Mouse (Mus musculus): ENCODE results near the gene Slamf9. TPM values are rescaled to one million over a fixed set of nuclear protein-coding genes. Genes with fewer than 3 reads are reported as not detected.

Gene Slamf9
- polyA plus RNA-seq, 1 experiment from 2014 or later = 1.5 TPM

- Histone ChIP-seq H3K4me1 (ENCODE audit: insufficient read depth) (0 out of 2 replicates have a peak, but pooled peaks cover 7% of the 10 kb centered on the region), H3K4me3 (ENCODE audit: low read depth, low read length) (no peak overlapping the region), H3K27ac (ENCODE audit: low read depth) (no peak overlapping the region), H3K4me2 (ENCODE audit: low read depth, low read length) (no peak overlapping the region), H3K9me3 (ENCODE audit: low read length) (no peaks in the 10 kb centered on the region), H3K9ac (replicated peaks) (no peak overlapping the region), H3K36me3 (replicated peaks; ENCODE audit: insufficient read depth, low read length) (no peaks in the 10 kb centered on the region), H3K27me3 (ENCODE audit: insufficient read depth, low read length) (no peaks in the 10 kb centered on the region)
- 82% methylated on average over 11 of the region's 11 CpGs for whole genome bisulfite sequencing (ENCODE audit: insufficient replicate concordance)
- DNase-seq (no peak), ATAC-seq (no peak)
- TF ChIP-seq EP300 (IDR thresholded peaks at IDR 0.05; ENCODE audit: low read depth) = no peak
- no peak for TF ChIP-seq CTCF (IDR thresholded peaks at IDR 0.05; ENCODE audit: low read depth)
Observed at GRCm38 (mm10) chr1:172468301-172468877, 6.8 kb upstream of the Slamf9 start.

GRCm38 (mm10) chr1:172469373-172469772, 5.8 kb upstream of the Slamf9 start:
- no peak overlapping the region for H3K4me2 ChIP-seq (ENCODE audit: low read depth, low read length)
- DNase-seq (no peak), ATAC-seq (no peak)
- H3K9ac ChIP-seq (replicated peaks) = no peak overlapping the region
- no peak overlapping the region for H3K27ac ChIP-seq (ENCODE audit: low read depth)
- H3K27me3 ChIP-seq (ENCODE audit: insufficient read depth, low read length) = no peaks in the 10 kb centered on the region
- no peaks in the 10 kb centered on the region for H3K9me3 ChIP-seq (ENCODE audit: low read length)
- H3K4me3 ChIP-seq (ENCODE audit: low read depth, low read length) = no peak overlapping the region
- 63% methylated on average over 5 of the region's 5 CpGs for WGBS (ENCODE audit: insufficient replicate concordance)
- no peak for TF ChIP-seq CTCF (IDR thresholded peaks at IDR 0.05; ENCODE audit: low read depth)
- no peak for TF ChIP-seq EP300 (IDR thresholded peaks at IDR 0.05; ENCODE audit: low read depth)
- peaks cover 6% of the 10 kb centered on the region; the same call in 1 of the 2 replicates for H3K4me1 ChIP-seq (ENCODE audit: insufficient read depth)
- no peaks in the 10 kb centered on the region for H3K36me3 ChIP-seq (replicated peaks; ENCODE audit: insufficient read depth, low read length)

GRCm38 (mm10) chr1:172469810-172470448, 5.2 kb upstream of the Slamf9 start:
- DNase-seq (no peak), ATAC-seq (no peak)
- Histone ChIP-seq H3K27me3 (ENCODE audit: insufficient read depth, low read length) (no peaks in the 10 kb centered on the region), H3K27ac (ENCODE audit: low read depth) (no peak overlapping the region), H3K4me1 (ENCODE audit: insufficient read depth) (peaks cover 11% of the 10 kb centered on the region), H3K4me3 (ENCODE audit: low read depth, low read length) (no peak overlapping the region), H3K4me2 (ENCODE audit: low read depth, low read length) (no peak overlapping the region), H3K9me3 (ENCODE audit: low read length) (no peaks in the 10 kb centered on the region), H3K36me3 (replicated peaks; ENCODE audit: insufficient read depth, low read length) (no peaks in the 10 kb centered on the region), H3K9ac (replicated peaks) (no peak overlapping the region)
- TF ChIP-seq CTCF (IDR thresholded peaks at IDR 0.05; ENCODE audit: low read depth) (no peak), EP300 (IDR thresholded peaks at IDR 0.05; ENCODE audit: low read depth) (no peak)
- WGBS (ENCODE audit: insufficient replicate concordance) = 41% methylated on average over 8 of the region's 8 CpGs

GRCm38 (mm10) chr1:172472909-172473308, 2.2 kb upstream of the Slamf9 start:
- Histone ChIP-seq H3K9me3 (ENCODE audit: low read length) (no peaks in the 10 kb centered on the region), H3K9ac (replicated peaks) (no peak overlapping the region), H3K36me3 (replicated peaks; ENCODE audit: insufficient read depth, low read length) (no peaks in the 10 kb centered on the region), H3K4me1 (ENCODE audit: insufficient read depth) (peaks cover 19% of the 10 kb centered on the region), H3K27me3 (ENCODE audit: insufficient read depth, low read length) (no peaks in the 10 kb centered on the region), H3K4me3 (ENCODE audit: low read depth, low read length) (no peak overlapping the region), H3K27ac (ENCODE audit: low read depth) (no peak overlapping the region), H3K4me2 (ENCODE audit: low read depth, low read length) (no peak overlapping the region)
- DNase-seq = no peak
- ATAC-seq = no peak
- TF ChIP-seq CTCF (IDR thresholded peaks at IDR 0.05; ENCODE audit: low read depth) = no peak
- TF ChIP-seq EP300 (IDR thresholded peaks at IDR 0.05; ENCODE audit: low read depth) = no peak

- H3K27ac ChIP-seq (ENCODE audit: low read depth) = no peak overlapping the region
- 83% methylated on average over 3 of the region's 3 CpGs for WGBS (ENCODE audit: insufficient replicate concordance)
- H3K9ac ChIP-seq (replicated peaks) = no peak overlapping the region
- no peaks in the 10 kb centered on the region for H3K27me3 ChIP-seq (ENCODE audit: insufficient read depth, low read length)
- H3K4me2 ChIP-seq (ENCODE audit: low read depth, low read length) = no peak overlapping the region
- no peak for DNase-seq
- peaks cover 19% of the 10 kb centered on the region for H3K4me1 ChIP-seq (ENCODE audit: insufficient read depth)
- H3K9me3 ChIP-seq (ENCODE audit: low read length) = no peaks in the 10 kb centered on the region
- H3K36me3 ChIP-seq (replicated peaks; ENCODE audit: insufficient read depth, low read length) = no peaks in the 10 kb centered on the region
- TF ChIP-seq EP300 (IDR thresholded peaks at IDR 0.05; ENCODE audit: low read depth) = no peak
- no peak for TF ChIP-seq CTCF (IDR thresholded peaks at IDR 0.05; ENCODE audit: low read depth)
- H3K4me3 ChIP-seq (ENCODE audit: low read depth, low read length) = no peak overlapping the region
- no peak for ATAC-seq
Observed at GRCm38 (mm10) chr1:172474196-172474595, 962 bp upstream of the Slamf9 start.

GRCm38 (mm10) chr1:172478020-172478419, 2.9 kb downstream of the Slamf9 start:
- ATAC-seq = no peak
- Histone ChIP-seq H3K36me3 (replicated peaks; ENCODE audit: insufficient read depth, low read length) (no peaks in the 10 kb centered on the region), H3K4me2 (ENCODE audit: low read depth, low read length) (no peak overlapping the region), H3K9me3 (ENCODE audit: low read length) (no peaks in the 10 kb centered on the region), H3K4me1 (ENCODE audit: insufficient read depth) (peaks cover 29% of the 10 kb centered on the region), H3K27me3 (ENCODE audit: insufficient read depth, low read length) (no peaks in the 10 kb centered on the region), H3K4me3 (ENCODE audit: low read depth, low read length) (no peak overlapping the region), H3K27ac (ENCODE audit: low read depth) (no peak overlapping the region), H3K9ac (replicated peaks) (no peak overlapping the region)
- no peak for TF ChIP-seq CTCF (IDR thresholded peaks at IDR 0.05; ENCODE audit: low read depth)
- no peak for TF ChIP-seq EP300 (IDR thresholded peaks at IDR 0.05; ENCODE audit: low read depth)
- WGBS (ENCODE audit: insufficient replicate concordance) = 34% methylated on average over 5 of the region's 5 CpGs
- DNase-seq = no peak

Measured in liver, postnatal 0 days (tissue).